Mouse (Mus musculus): ENCODE data around the gene Cplx3. TPM values are rescaled to one million over a fixed set of nuclear protein-coding genes. Genes with fewer than 3 reads are reported as not detected.

The Cplx3 gene
- total RNA-seq, 2 experiments from 2014 or later: 13.0 to 13.6 TPM

DNA sequence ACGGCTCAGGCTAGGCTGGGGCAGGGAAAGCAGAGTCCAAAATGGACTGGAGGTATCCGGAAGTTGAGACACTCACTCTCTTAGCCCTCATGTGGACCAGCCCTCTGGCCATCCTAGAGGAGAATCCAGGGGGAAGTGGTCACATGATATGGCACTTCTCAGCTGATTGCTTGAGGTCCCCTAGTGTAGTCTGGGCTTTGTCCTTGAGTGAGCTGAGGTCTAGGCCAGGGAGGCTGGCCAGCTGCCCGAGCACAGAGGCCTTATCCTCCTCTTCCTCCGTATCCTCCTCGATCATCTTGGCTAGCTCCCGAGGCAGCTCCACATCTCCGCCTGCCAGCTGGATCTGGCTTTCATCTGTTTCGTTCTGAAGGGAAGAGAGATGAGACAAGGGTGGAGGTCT, 4.0 kb downstream of the Cplx3 start:
- no peak for DNase-seq (ENCODE audit: low spot score in 2 of 2)

DNA sequence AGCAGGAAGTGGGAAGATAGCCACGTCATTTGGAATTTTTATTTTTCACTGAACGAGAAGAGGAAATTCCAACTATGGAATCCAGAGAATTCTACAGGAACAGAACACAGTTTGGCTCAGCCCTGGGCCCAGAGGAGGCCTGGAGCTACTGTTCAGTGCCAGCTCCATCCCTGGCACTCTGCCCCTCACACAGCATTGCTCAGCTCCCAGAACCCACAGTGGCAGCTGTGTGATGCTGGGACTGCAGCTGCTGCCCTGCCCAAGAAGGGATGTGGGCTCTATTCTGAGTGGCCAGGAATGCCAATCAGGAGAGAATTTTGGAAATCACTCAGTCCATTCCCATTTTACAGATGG, 4.8 kb downstream of the Cplx3 start:
- DNase-seq (ENCODE audit: low spot score in 2 of 2): peak; percentile 66 to 72

DNA sequence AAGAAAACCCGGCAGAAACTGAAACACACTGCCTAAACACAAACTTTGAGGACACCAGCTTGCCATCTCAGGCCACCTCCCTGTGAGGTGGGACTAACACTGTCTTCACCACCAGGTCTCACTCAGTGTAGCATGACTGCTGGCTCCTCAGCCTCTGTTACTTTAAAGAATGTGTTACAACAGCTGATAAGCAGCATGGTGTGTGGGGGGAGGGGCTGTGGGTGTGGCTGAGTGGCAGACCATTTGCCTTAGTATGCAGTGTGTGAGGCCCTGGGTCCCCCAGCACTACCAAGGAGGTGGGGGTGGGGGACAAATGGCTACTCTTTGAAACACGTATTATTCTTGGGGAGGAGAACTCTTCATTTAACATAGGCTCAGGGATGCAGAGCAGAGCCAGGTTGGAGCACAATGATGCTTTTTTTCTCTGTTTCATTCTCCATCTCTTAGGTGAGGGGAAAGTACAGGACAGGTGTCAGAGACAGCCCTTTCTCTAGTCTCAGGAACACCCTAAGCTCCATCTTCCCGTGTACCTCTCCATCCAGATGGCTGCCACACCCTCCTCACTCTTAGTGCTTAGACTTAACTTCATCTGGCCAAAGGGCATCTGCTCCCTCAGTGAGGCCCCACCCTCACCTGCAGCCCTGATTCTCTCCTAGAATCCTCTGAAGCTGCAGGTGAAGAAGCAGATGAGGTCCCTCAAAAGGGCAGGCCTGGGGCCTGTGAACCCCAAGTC, 5.3 kb downstream of the Cplx3 start:
- no peak for DNase-seq (ENCODE audit: low spot score in 2 of 2)

DNA sequence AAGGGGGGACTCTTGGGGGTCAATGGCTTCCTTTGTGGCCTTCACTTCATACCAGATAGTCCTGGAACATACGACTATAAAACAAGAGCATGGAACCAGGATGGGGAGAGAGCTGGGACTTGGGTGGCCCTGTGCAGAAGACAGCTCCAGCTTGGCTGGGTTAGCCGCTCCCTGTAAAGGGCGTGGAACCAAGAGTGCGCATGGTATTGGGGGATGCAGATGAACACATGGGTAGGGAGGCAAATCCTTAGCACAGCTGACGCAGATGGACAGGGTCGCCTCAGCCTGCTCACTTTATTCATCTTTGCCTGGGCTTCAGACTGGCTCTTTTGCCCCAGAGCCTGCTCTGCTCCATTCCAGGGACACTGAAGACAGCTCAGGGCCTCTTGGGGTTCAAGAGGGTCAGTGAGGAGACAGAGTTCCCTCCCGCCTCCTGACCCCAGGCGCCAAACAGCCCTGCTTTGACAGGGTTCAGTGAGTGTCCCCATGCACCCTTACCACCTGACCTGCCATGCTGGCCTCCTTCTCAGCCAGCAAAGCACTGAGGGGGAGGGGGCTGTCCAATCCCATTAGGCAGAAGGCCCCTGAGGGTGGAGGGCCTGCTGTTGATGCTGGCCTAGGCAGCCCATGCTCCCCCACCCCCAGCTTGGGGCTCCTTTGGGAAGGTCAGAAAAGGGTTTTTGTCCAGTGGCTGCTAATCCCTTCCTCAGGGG, 7.1 kb downstream of the Cplx3 start:
- DNase-seq (ENCODE audit: low spot score in 2 of 2): no peak

DNA sequence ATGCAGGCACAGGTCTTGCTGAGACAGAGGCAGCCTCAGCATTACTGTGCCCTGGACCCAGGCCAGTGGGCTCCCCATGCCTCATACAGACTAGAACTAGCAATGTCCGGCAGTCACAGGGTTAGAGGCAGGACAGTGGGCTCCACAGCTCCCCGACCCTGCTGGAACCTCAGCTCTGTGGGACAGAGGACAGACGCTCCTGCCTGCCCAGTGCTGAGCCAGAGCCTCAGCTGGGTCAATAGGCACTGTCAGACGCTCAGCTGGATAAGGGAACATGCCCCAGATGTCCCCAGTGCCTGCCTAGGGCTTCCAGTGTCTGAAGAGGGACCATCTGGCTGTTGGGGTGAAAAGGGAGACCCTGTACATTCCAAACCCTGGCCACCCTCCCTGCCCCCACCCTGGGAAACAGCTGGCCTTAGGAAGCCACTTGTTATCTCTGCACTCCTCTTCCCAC, 8.1 kb downstream of the Cplx3 start:
- DNase-seq (ENCODE audit: low spot score in 2 of 2): no peak

DNA sequence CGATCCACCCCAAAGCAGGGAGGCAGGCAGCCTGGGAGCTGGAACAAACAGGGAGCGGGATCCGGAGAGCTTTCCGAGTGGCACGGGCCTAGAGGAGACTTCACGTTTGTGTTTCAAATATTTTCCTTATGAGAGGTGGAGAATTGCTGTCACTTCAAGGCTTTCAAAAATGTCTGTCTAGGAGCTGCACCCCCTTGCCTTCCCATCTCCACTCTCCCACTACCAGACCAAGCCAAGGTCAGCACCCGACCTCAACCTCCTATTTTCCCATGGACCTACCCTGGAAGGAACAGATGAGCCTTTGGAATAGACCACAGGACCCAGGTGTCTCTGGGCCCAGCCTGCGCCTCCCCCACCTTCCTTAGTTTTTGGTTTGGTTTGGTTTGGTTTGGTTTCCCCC, 8.8 kb downstream of the Cplx3 start:
- DNase-seq (ENCODE audit: low spot score in 2 of 2): no peak

DNA sequence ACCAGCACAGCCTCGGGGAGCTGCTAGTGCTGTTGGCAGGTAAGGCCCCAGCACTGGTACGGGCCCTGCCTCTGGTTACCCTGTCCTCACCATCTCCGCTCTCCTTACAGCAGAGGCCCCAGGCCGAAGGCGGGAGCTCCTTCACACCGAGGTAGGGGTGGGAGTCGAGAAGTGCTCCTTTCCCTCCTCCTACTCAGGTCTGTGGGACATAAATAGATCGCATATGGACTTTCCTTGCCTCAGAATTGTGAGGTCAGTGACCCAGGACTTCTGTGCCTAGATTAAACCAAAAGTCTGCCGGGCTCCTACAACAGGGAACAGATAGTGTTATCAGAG, 11.9 kb downstream of the Cplx3 start:
- DNase-seq (ENCODE audit: low spot score in 2 of 2): no peak

DNA sequence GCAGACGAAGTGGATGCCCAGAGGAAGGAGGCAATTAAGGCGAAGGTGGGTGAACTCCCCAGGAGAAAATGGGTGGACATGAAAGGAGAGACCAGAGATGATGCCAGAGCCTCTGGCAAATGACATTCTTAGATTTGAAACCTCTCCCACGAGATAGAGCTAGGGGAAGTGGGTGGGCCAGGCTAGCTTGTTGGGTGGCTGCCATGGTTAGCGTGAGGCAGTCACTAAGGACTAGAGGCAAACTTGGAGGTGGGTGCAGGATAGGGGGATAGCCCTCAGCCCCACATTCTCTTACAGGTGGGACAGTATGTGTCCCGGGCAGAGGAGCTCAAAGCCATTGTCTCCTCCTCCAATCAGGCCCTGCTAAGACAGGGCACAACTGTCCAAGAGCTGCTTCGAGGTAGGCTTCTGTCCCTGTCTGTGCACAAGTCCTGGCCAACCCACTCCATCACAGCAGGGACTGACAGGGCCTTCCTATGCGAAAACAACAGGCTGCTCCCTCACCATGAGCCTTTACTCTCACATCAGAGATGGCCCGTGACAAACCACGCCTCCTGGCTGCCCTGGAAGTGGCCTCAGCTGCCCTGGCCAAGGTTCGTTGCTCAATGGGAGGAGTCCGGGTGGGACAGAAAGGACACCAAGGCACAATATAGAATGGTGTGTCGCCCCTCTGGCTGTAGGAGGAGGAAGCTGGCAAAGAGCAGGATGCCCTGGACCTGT, 12.5 kb downstream of the Cplx3 start:
- peak in 1 of 2 experiments; percentile 40 for DNase-seq (ENCODE audit: low spot score in 2 of 2)

DNA sequence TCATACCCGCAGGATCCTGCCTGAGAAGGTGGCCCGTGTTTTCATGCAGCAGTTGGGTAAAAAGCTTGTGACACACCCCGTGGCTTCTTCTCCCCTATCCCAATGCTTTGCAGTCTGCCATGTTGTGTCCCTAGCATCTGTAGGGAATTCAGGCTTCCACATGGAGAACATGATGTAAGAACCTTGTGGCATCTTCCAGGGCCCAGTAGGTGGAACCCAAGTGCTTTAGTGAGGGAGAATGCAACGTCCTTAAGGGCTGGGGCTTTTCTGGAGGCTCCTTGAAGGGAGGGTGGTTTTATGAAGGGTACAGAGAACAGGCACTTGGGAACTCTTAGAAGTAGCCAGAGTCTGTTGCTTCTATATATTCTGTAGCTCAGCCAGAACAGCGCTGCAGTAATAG, 15.4 kb downstream of the Cplx3 start:
- DNase-seq (ENCODE audit: low spot score in 2 of 2): no peak

DNA sequence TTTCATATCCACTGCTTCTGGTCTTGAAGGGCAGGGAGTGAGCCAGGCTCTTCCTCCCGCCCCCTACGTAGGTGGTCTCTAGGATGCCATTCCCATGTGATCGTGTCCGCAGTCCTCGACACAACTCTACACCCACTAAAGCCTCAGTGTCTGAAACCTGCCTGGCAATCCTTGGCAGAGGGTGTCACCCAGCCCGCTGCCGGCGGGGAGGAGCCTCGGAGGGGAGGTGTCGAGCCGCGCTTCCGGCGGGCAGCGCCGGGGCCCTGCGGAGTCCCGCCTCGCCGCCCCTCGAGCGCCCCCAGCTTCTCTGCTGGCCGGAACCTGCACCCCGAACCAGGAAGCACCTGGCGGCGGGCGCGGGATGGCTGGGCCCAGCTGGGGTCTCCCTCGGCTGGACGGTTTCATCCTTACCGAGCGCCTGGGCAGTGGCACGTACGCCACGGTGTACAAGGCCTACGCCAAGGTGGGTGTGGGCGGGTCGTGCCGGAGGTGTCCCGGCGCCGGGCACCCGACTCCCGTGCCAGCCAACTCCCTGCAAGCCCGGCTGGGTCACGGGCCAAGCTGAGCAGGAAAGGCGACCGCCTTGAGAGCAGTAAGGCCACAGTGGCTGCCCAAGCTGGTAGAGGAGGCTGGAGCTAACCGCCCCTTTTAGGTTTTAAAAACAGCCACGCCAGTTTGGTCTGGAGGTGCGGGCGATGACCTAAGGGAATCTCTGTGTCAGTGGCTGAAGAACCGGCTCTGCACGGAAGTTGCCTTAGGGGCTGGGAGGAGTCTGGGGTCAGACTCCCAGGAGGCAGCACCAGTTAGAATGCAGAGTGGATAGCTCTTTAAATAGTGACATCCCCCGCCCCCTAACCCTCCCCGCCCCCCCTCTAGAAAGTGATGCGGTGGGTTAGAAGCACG, 16.6 kb downstream of the Cplx3 start, which contains the start of gene Ulk3:
Gene Ulk3, plus strand, starts transcription at position 229 of the 903 bp plus-strand sequence.
- DNase-seq (ENCODE audit: low spot score in 2 of 2): peak; percentile 61 to 83

DNA sequence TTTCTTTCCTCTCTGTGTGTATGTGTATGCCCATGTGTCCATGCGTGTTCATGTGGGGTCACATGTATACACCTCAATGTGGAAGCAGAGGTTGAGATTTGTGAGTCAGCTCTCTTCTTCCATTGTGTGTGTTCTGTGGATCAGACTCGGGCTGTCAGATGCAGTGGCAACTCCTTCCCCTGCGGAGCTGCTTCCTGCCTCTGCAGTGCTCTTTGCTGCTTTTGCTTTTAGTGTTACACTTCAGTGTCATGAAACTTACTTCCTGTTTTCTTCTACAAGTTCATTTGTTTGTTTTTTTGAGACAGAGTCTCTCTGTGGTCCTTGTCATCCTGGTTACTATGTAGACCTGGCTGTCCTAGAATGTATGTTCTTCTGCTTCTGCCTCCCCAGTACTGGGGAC, 21.1 kb downstream of the Cplx3 start:
- DNase-seq (ENCODE audit: low spot score in 2 of 2): no peak

DNA sequence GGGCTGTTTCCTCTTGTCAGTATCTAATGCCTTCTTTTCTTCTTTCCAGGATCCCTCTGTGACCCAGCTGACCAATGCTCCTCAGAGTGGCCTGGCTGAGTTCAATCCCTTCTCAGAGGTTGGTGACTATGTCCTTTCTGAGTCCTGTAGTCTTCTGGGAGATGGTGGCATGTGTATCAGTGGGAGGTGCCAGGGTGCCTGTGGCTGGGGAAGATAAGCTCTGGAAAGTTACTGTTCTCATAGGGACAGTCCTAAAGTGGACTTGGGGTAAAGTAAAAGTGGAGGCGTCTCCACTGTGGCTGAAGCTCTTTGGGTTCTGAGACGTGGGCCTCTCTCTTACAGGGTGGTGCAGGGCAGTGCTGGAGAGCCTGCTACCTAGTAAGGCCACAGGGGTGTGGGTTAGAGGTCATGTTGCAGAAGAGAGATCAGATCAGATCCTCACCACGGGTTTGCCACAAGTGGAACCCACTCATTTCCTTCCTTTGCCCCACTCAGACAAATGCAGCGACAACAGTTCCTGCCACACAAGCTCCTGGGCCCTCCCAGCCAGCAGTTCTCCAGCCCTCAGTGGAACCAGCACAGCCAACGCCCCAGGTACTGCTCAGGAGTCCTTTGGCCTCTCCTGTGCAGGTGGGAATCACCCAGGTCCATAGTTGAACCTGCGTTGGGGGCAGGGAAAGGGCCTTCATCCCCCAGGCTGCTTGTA, 28.8 kb downstream of the Cplx3 start:
- no peak for DNase-seq (ENCODE audit: low spot score in 2 of 2)

DNA sequence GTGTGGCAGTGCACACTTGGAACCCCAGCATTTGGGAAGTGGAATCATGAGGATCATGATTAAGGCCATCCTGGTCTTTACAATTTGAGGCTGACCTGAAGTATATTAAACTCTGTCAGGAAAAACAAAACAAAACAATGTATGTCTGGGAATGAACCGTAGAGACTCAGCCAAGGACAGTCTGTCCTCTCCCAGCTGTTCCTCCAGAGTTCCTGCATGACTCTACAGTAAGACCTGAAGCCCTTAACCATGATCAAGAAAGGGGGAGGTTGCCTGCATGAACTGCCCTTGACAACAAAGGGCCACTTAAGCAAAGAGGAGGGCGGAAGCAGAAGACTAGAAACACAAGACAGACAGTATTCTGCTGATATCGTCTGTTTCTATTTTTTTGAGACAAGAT, 30.5 kb downstream of the Cplx3 start:
- no peak for DNase-seq (ENCODE audit: low spot score in 2 of 2)

DNA sequence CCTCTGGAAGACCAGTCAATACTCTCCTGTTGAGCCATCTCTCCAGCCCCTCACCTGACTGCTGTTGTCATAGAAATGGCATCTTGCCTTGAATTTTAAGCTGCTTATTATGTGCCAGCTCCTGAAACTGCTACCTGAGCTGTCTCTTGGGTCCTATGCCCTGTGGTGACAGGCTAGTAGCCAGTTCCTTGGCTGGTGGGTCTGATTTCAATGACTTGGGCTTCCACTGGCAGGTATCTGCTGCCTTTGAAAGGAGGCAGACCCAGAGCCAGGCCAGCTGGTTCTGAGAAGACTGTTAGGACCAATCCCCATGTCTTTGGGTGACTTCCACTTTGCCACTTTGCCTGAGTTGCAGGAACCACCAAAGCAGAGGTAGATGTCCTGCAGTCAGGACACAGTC, 31.7 kb downstream of the Cplx3 start:
- no peak for DNase-seq (ENCODE audit: low spot score in 2 of 2)

DNA sequence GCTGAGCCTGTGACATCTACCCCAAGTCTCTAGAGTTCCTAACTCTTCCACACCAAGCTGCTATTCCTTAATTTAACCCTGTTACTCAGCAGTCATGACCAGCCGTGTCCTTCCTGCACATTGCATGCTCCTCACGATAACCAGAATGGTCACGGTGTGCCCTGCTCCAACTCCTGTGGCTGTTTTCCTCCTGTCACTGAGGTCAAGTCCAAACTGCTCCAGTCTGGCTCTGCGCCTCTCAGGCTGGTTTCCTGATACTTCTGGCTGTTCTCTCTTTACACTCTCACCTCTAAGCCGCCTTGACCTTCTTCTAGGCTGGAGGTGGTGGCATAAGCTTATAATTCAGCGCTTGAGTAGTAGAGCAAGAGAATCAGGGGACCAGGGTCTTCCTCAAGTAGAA, 37.6 kb downstream of the Cplx3 start:
- no peak for DNase-seq (ENCODE audit: low spot score in 2 of 2)

DNA sequence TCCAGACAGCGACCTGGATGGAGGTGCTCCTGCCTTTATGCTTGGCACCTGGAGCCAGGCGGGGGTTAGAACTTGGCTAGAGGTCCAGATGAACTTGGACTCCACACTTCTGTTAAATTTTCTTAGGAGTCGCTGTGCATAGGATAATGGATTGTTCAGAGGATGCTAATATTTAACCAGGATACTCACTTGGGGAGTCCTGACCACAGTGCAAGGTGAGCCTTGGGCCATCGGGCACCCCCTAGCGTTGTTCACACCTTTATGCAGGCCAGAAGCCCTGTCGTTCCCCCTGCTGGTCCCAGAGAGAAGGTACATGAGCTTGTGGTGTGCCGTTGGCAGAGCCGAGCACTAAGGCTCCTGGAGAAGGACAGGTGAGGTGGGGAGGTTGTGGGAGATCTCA, 39.2 kb downstream of the Cplx3 start:
- DNase-seq (ENCODE audit: low spot score in 2 of 2): no peak

DNA sequence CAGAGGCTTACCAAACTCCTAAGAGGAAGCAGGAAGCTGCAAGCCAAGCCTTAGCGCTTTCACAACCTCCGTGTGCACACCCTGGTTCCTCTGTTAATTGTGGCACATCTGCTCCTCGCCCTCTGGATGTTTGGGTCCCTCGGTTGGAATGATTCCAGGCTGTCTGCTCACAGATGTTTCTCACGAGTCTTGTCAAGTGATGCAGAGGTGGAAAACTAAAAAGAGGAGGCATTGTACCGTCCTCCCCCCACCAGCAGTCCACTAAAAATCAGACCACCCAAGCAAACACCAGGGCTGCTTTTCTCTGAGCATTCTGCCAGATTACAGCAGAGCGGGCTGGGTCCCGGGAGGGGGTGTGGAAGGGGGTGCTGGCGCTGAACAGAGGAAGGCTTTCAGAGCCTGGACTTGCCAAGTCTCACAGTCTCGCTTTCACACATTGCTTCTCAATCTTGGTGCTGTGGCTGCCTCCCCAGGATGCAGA, 40.3 kb downstream of the Cplx3 start:
- peak; percentile 46 to 53 for DNase-seq (ENCODE audit: low spot score in 2 of 2)

DNA sequence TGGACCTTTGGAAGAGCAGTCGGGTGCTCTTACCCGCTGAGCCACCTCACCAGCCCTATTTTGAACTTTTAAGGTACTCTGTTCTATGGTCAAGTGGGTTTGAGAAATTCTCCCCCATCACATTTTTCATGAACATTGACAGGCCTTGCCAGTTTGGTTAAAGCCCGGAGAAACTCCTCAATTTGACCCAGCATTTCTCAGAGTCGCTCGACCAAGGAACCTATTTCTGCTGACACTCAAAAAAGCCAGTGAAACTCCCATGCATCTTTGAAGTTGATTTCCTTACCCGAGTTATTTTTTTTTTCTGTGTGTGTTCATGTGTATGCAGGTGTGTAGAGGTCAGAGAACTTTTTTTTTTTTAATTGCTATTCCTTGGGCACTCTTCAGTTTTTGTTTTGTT, 41.5 kb downstream of the Cplx3 start:
- no peak for DNase-seq (ENCODE audit: low spot score in 2 of 2)

DNA sequence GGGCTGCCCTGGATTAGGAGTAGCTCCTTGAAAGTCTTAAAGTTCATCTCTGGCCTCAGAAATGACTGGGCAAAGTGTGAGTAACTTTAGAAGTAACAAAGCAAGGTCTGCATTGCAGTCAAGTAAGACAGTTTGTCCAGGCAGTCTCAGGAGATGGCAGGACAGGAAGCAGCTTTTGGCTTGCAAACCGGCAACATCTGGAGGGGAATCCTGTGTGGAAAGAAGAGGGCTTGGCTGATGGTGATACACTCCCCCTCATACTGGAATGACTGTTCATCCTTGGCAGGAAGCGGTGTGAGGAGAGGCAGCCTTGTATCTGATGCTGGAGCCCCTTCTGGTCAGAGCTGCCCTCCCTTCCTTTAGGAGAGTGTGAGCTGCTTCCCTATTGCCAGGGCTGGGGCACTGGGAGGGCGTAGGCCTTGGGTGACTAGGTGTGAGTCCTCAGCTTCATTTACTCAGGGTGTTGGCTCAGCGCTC, 43.1 kb downstream of the Cplx3 start:
- peak in 1 of 2 experiments; percentile 41 for DNase-seq (ENCODE audit: low spot score in 2 of 2)

DNA sequence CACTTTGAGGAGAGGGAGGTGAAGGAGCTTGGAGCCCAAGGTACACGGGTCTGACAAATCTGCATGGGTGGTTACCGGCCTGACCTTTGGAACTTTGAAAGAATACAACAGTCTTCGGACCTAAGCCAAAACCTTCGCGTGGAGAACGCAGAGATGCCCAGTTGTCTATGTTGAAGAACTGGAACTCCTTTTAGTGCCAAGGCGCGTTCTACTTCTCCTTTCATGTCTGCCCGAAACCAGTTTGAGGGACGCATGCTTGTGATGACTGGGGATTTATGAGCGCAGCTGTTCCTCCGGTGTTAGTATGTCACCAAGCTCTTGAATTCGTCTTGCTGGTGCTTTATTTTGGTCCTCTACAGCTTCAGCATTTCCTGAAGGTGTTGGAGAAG, 44.4 kb downstream of the Cplx3 start:
- DNase-seq (ENCODE audit: low spot score in 2 of 2): no peak
